Mouse (Mus musculus) hindbrain, embryonic 14.5 days (tissue): ENCODE data around the gene Pla2g4e. TPM values are rescaled to one million over a fixed set of nuclear protein-coding genes. Genes with fewer than 3 reads are reported as not detected.

Source experiments
- ATAC-seq: fragments of 200-750 bp; cut with Nextera tagmentation; 2 replicates; pipeline ENCODE4 v1.8.0; 2017; ENCODE audit warnings: moderate number of reproducible peaks, mild to moderate bottlenecking, moderate TSS enrichment, moderate library complexity; ENCODE audit not compliant: low FRiP score
- DNase-seq: peaks from one replicate; pipeline ENCODE4 v3.0.0-alpha.2; 2015; ENCODE audit warnings: low spot score
- H3K27ac ChIP-seq: fragments of 300-500 bp; sonication (generic); 2 replicates; pipeline ENCODE4 v1.5.1; 2014; ENCODE audit warnings: mild to moderate bottlenecking, moderate library complexity
- H3K27me3 ChIP-seq: fragments of 300-500 bp; sonication (generic); 2 replicates; pipeline ENCODE4 v1.6.1; 2014; ENCODE audit warnings: mild to moderate bottlenecking, low read length, mixed read lengths; ENCODE audit not compliant: control insufficient read depth, insufficient read depth
- H3K36me3 ChIP-seq: fragments of 300-500 bp; sonication (generic); replicated peaks from 2 replicates; pipeline ENCODE4 v1.6.1; 2014; ENCODE audit not compliant: control insufficient read depth, insufficient read depth
- H3K4me1 ChIP-seq: fragments of 300-500 bp; sonication (generic); replicated peaks from 2 replicates; pipeline ENCODE4 v1.6.1; 2014; ENCODE audit warnings: antibody characterized with exemption, low read length, mixed read lengths; ENCODE audit not compliant: control insufficient read depth, insufficient read depth
- H3K4me2 ChIP-seq: fragments of 300-500 bp; sonication (generic); replicated peaks from 2 replicates; pipeline ENCODE4 v1.6.1; 2014; ENCODE audit warnings: mild to moderate bottlenecking, moderate library complexity
- H3K4me3 ChIP-seq: fragments of 300-500 bp; sonication (generic); replicated peaks from 2 replicates; pipeline ENCODE4 v1.5.1; 2014; ENCODE audit warnings: mild to moderate bottlenecking, low read length
- H3K9ac ChIP-seq: fragments of 300-500 bp; sonication (generic); 2 replicates; pipeline ENCODE4 v1.6.1; 2014
- H3K9me3 ChIP-seq: fragments of 300-500 bp; sonication (generic); 2 replicates; pipeline ENCODE4 v1.6.1; 2016; ENCODE audit warnings: low read length; ENCODE audit not compliant: control insufficient read depth
- WGBS: fragments of 180-500 bp; shearing (Covaris S2); extraction: QIAGEN DNeasy Blood & Tissue Kit; methylation state at CpG from one replicate; pipeline ENCODE4 v1.1.7; 2014; 5-methylcytosine and 5-hydroxymethylcytosine counted together
- polyA plus RNA-seq: library from polyadenylated mRNA; unstranded; fragments of >200 nt; fragmentation: Nextera tagmentation; extraction: Ambion mirVana; gene quantifications from 2 replicates; pipeline ENCODE4 v1.2.1, GENCODE M21; 2014

The Pla2g4e gene
- polyA plus RNA-seq, 1 experiment from 2014 or later: 5.2 TPM

GRCm38 (mm10) chr2:120279961-120280360, 34.8 kb upstream of the Pla2g4e start:
- ATAC-seq (no peak), DNase-seq (peak; percentile 77)
- Histone ChIP-seq H3K9ac (no peak overlapping the region), H3K27ac (no peak overlapping the region), H3K36me3 (no peaks in the 10 kb centered on the region), H3K9me3 (no peaks in the 10 kb centered on the region), H3K4me3 (no peak overlapping the region), H3K4me1 (no peaks in the 10 kb centered on the region), H3K27me3 (no peaks in the 10 kb centered on the region), H3K4me2 (no peak overlapping the region)
- 17% methylated on average over 8 of the region's 8 CpGs for WGBS

- Histone ChIP-seq H3K27ac (no peak overlapping the region), H3K9ac (no peak overlapping the region), H3K27me3 (no peaks in the 10 kb centered on the region), H3K4me2 (no peak overlapping the region), H3K4me1 (no peaks in the 10 kb centered on the region), H3K4me3 (no peak overlapping the region), H3K9me3 (no peaks in the 10 kb centered on the region), H3K36me3 (no peaks in the 10 kb centered on the region)
- no peak for ATAC-seq
- 68% methylated on average over 4 of the region's 4 CpGs for WGBS
- no peak for DNase-seq
Measured at GRCm38 (mm10) chr2:120276951-120277350, 31.8 kb upstream of the Pla2g4e start.

- no peaks in the 10 kb centered on the region for H3K36me3 ChIP-seq
- ATAC-seq (no peak), DNase-seq (no peak)
- no peak overlapping the region for H3K4me3 ChIP-seq
- WGBS: 4% methylated on average over 9 of the region's 9 CpGs
- no peaks in the 10 kb centered on the region for H3K9me3 ChIP-seq
- H3K27ac ChIP-seq: no peak overlapping the region
- no peaks in the 10 kb centered on the region for H3K4me1 ChIP-seq
- no peaks in the 10 kb centered on the region for H3K27me3 ChIP-seq
- no peak overlapping the region for H3K9ac ChIP-seq
- H3K4me2 ChIP-seq: 0 out of 2 replicates have a peak overlapping the region, but pooled peaks have one; percentile 6
Measured at GRCm38 (mm10) chr2:120268635-120269034, 23.5 kb upstream of the Pla2g4e start.

- H3K36me3 ChIP-seq: no peaks in the 10 kb centered on the region
- H3K27me3 ChIP-seq: no peaks in the 10 kb centered on the region
- 80% methylated on average over 6 of the region's 6 CpGs for WGBS
- no peak overlapping the region for H3K9ac ChIP-seq
- no peak overlapping the region for H3K27ac ChIP-seq
- DNase-seq (no peak), ATAC-seq (no peak)
- no peaks in the 10 kb centered on the region for H3K9me3 ChIP-seq
- no peaks in the 10 kb centered on the region for H3K4me1 ChIP-seq
- no peak overlapping the region for H3K4me3 ChIP-seq
- H3K4me2 ChIP-seq: no peak overlapping the region
Measured at GRCm38 (mm10) chr2:120265523-120265922, 20.4 kb upstream of the Pla2g4e start.

DNA sequence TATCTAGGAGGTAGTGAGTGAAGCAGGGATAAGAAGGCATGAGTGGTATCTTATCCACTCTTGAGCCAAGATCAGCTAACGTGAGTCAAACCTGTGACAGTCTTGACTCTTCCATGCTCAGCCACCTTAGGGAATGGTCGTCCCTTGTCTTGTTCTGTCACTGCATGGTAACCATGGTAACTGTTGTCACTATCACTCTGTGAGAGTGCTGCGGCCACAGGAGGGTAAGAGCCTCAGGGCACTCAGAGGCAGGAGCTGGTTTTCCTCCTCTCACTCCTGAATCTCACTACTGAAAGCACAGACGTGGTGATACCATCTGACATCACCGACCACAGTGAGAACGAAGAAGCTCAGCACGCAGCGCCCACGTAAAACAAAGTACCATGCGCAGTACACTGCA, 19.7 kb upstream of the Pla2g4e start:
- 54% methylated on average over 10 of the region's 10 CpGs for WGBS
- Histone ChIP-seq H3K4me1 (no peaks in the 10 kb centered on the region), H3K36me3 (no peaks in the 10 kb centered on the region), H3K9ac (no peak overlapping the region), H3K27me3 (no peaks in the 10 kb centered on the region), H3K4me3 (no peak overlapping the region), H3K4me2 (no peak overlapping the region), H3K9me3 (no peaks in the 10 kb centered on the region), H3K27ac (no peak overlapping the region)
- DNase-seq (no peak), ATAC-seq (no peak)

DNA sequence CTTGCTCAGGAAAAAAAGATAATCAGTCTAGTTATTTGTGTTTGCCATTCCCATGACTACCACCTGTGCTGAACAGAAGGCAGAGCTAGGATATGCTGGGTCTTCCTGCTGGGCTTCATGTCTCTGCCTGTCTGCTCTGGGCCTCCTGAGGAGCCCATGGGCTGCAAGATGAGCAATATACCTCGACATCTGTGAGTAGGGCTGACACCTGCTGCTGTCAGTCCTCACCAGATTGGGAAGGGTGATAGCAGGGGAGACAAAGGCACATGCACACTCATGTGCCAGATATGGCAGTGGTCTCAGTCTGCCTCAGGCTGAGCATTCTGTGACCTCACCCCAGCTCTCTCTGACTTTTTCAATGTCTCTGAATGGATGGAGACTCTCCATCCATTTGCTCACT, 17.7 kb upstream of the Pla2g4e start:
- Histone ChIP-seq H3K27ac (no peak overlapping the region), H3K27me3 (no peaks in the 10 kb centered on the region), H3K36me3 (no peaks in the 10 kb centered on the region), H3K9ac (no peak overlapping the region), H3K4me3 (no peak overlapping the region), H3K4me2 (no peak overlapping the region), H3K9me3 (no peaks in the 10 kb centered on the region), H3K4me1 (no peaks in the 10 kb centered on the region)
- DNase-seq: no peak
- WGBS: 42% methylated on average over 1 of the region's 1 CpGs
- ATAC-seq: no peak

- H3K27me3 ChIP-seq: no peaks in the 10 kb centered on the region
- H3K27ac ChIP-seq: no peak overlapping the region
- H3K36me3 ChIP-seq: no peaks in the 10 kb centered on the region
- ATAC-seq (no peak), DNase-seq (no peak)
- no peak overlapping the region for H3K4me2 ChIP-seq
- no peaks in the 10 kb centered on the region for H3K9me3 ChIP-seq
- H3K9ac ChIP-seq: no peak overlapping the region
- 83% methylated on average over 3 of the region's 3 CpGs for WGBS
- H3K4me3 ChIP-seq: no peak overlapping the region
- H3K4me1 ChIP-seq: no peaks in the 10 kb centered on the region
Measured at GRCm38 (mm10) chr2:120261346-120261745, 16.2 kb upstream of the Pla2g4e start.

- Histone ChIP-seq H3K36me3 (no peaks in the 10 kb centered on the region), H3K4me1 (no peaks in the 10 kb centered on the region), H3K9me3 (no peaks in the 10 kb centered on the region), H3K27me3 (no peaks in the 10 kb centered on the region), H3K27ac (no peak overlapping the region), H3K4me2 (no peak overlapping the region), H3K4me3 (no peak overlapping the region), H3K9ac (no peak overlapping the region)
- ATAC-seq (no peak), DNase-seq (no peak)
Measured at GRCm38 (mm10) chr2:120256259-120256658, 11.1 kb upstream of the Pla2g4e start.

- Histone ChIP-seq H3K4me2 (no peak overlapping the region), H3K27me3 (no peaks in the 10 kb centered on the region)
- ATAC-seq: no peak
Measured at GRCm38 (mm10) chr2:120252644-120253043, 7.5 kb upstream of the Pla2g4e start.

DNA sequence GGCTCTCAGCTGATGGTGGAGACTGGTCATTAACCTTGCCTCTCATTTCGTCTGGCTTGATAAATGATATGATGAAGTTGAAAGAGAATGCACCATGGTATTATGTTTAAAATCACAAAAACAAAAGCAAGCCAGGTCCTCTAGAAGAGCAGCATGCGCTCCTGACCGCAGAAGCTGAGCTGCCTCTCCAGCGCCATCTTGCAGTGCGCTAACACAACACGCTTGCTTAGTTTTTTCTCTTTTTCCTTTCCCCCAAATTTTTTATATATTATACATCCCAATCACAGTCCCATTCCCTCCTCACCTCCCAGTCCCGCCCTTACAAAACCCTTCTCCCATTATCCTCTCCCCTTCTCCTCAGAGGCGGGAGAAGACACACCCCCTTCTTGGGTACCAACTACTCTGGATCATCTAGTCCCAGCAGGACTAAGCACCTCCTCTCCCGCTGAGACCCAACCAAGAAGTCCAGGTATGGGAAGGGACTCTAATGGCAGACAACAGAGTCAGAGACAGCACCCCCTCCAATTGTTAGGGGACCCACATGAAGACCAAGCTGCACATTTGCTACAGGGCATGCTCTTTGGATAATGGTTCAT, 384 bp upstream of the Pla2g4e start:
- WGBS: 18% methylated on average over 9 of the region's 9 CpGs
- peak; percentile 67 for DNase-seq
- ATAC-seq: peak; percentile 61; the same call in 1 of the 2 replicates

More at GRCm38 (mm10) chr2:120252644-120253043, 7.5 kb upstream of the Pla2g4e start:
- Histone ChIP-seq H3K9me3 (no peaks in the 10 kb centered on the region), H3K36me3 (no peaks in the 10 kb centered on the region), H3K9ac (no peak overlapping the region), H3K4me1 (no peaks in the 10 kb centered on the region), H3K27ac (no peak overlapping the region), H3K4me3 (no peak overlapping the region)
- WGBS: 89% methylated on average over 6 of the region's 6 CpGs
- DNase-seq: no peak

More for the DNA sequence above, 384 bp upstream of the Pla2g4e start:
- Histone ChIP-seq H3K9me3 (no peaks in the 10 kb centered on the region), H3K27me3 (0 out of 2 replicates have a peak, but pooled peaks cover 5% of the 10 kb centered on the region), H3K4me2 (peak overlapping the region; percentile 73), H3K9ac (peak overlapping the region; percentile 74), H3K27ac (peak overlapping the region; percentile 83), H3K4me1 (0 out of 2 replicates have a peak, but pooled peaks cover 10% of the 10 kb centered on the region), H3K4me3 (peak overlapping the region; percentile 46), H3K36me3 (no peaks in the 10 kb centered on the region)
